Mouse (Mus musculus) lung, embryonic 15.5 days (tissue): ENCODE results near the gene Tmem151a. TPM values are rescaled to one million over a fixed set of nuclear protein-coding genes. Genes with fewer than 3 reads are reported as not detected.

Experiments
- ATAC-seq: fragments of 200-750 bp; cut with Nextera tagmentation; 2 replicates; pipeline ENCODE4 v1.8.0; 2017; ENCODE audit warnings: moderate number of reproducible peaks, borderline replicate concordance; ENCODE audit not compliant: low FRiP score, low TSS enrichment; ENCODE audit errors: extremely low read depth
- H3K27ac ChIP-seq: fragments of 300-500 bp; sonication (generic); 2 replicates; pipeline ENCODE4 v1.5.1; 2015; ENCODE audit warnings: moderate library complexity, mild to moderate bottlenecking, inconsistent platforms
- H3K27me3 ChIP-seq: fragments of 300-500 bp; sonication (generic); 2 replicates; pipeline ENCODE4 v1.6.1; 2015; ENCODE audit warnings: inconsistent platforms
- H3K36me3 ChIP-seq: fragments of 300-500 bp; sonication (generic); 2 replicates; pipeline ENCODE4 v1.6.1; 2015; ENCODE audit warnings: inconsistent platforms
- H3K4me1 ChIP-seq: fragments of 300-500 bp; sonication (generic); 2 replicates; pipeline ENCODE4 v1.6.1; 2015; ENCODE audit warnings: inconsistent platforms
- H3K4me2 ChIP-seq: fragments of 300-500 bp; sonication (generic); 2 replicates; pipeline ENCODE4 v1.6.1; 2015; ENCODE audit warnings: inconsistent platforms, mild to moderate bottlenecking, moderate library complexity
- H3K4me3 ChIP-seq: fragments of 300-500 bp; sonication (generic); 2 replicates; pipeline ENCODE4 v1.5.1; 2015; ENCODE audit warnings: mild to moderate bottlenecking, inconsistent platforms
- H3K9ac ChIP-seq: fragments of 300-500 bp; sonication (generic); 2 replicates; pipeline ENCODE4 v1.6.1; 2015; ENCODE audit warnings: inconsistent platforms
- H3K9me3 ChIP-seq: fragments of 300-500 bp; sonication (generic); 2 replicates; pipeline ENCODE4 v1.6.1; 2016; ENCODE audit warnings: inconsistent platforms
- WGBS: fragments of 180-500 bp; shearing (Covaris S2); methylation state at CpG from one replicate; pipeline ENCODE4 v1.1.7; 2015; 5-methylcytosine and 5-hydroxymethylcytosine counted together
- polyA plus RNA-seq: library from polyadenylated mRNA; unstranded; fragments of >200 nt; fragmentation: Nextera tagmentation; extraction: Ambion mirVana; gene quantifications from 2 replicates; pipeline ENCODE4 v1.2.1, GENCODE M21; 2015

Tmem151a gene
- polyA plus RNA-seq, 1 experiment from 2014 or later: 4.6 TPM

GRCm38 (mm10) chr19:5036577-5036976 lies 48.8 kb downstream of the Tmem151a start:
- no peak overlapping the region for H3K9ac ChIP-seq
- no peak overlapping the region for H3K4me3 ChIP-seq

GRCm38 (mm10) chr19:5032686-5033085 lies 52.6 kb downstream of the Tmem151a start:
- Histone ChIP-seq H3K4me2 (no peak overlapping the region), H3K27ac (no peak overlapping the region), H3K4me3 (no peak overlapping the region), H3K36me3 (0 out of 2 replicates have a peak, but pooled peaks cover 5% of the 10 kb centered on the region), H3K9ac (no peak overlapping the region), H3K27me3 (no peaks in the 10 kb centered on the region), H3K4me1 (peaks cover 5% of the 10 kb centered on the region), H3K9me3 (no peaks in the 10 kb centered on the region)
- no peak for ATAC-seq
- WGBS: 69% methylated on average over 3 of the region's 3 CpGs

More at GRCm38 (mm10) chr19:5036577-5036976, 48.8 kb downstream of the Tmem151a start:
- ATAC-seq: no peak
- H3K4me1 ChIP-seq: peaks cover 28% of the 10 kb centered on the region
- H3K27me3 ChIP-seq: no peaks in the 10 kb centered on the region
- no peak overlapping the region for H3K27ac ChIP-seq
- no peaks in the 10 kb centered on the region for H3K36me3 ChIP-seq
- no peaks in the 10 kb centered on the region for H3K9me3 ChIP-seq
- WGBS: 75% methylated on average over 4 of the region's 4 CpGs
- H3K4me2 ChIP-seq: no peak overlapping the region

- H3K9me3 ChIP-seq: no peaks in the 10 kb centered on the region
- H3K27ac ChIP-seq: no peak overlapping the region
- H3K4me1 ChIP-seq: peaks cover 4% of the 10 kb centered on the region
- 84% methylated on average over 8 of the region's 8 CpGs for WGBS
- no peak overlapping the region for H3K4me3 ChIP-seq
- 0 out of 2 replicates have a peak, but pooled peaks cover under 1% of the 10 kb centered on the region for H3K36me3 ChIP-seq
- H3K27me3 ChIP-seq: no peaks in the 10 kb centered on the region
- H3K9ac ChIP-seq: no peak overlapping the region
- ATAC-seq: no peak
- H3K4me2 ChIP-seq: no peak overlapping the region
Measured at GRCm38 (mm10) chr19:5026111-5026510, 59.2 kb downstream of the Tmem151a start.

GRCm38 (mm10) chr19:5023621-5024479 lies 61.5 kb downstream of the Tmem151a start, which contains the start of gene Slc29a2:
Gene Slc29a2 (plus strand): TSS chr19:5023860.
- ATAC-seq: peak; percentile 96
- H3K4me2 ChIP-seq: peak within 1 kb of the TSS; percentile 98
- H3K27ac ChIP-seq: peak within 1 kb of the TSS; percentile 88
- no peaks in the 10 kb centered on the region for H3K27me3 ChIP-seq
- peak within 1 kb of the TSS; percentile 82 for H3K9ac ChIP-seq
- H3K4me1 ChIP-seq: peaks cover 4% of the 10 kb centered on the region
- peak within 1 kb of the TSS; percentile 74 for H3K4me3 ChIP-seq
- H3K9me3 ChIP-seq: no peaks in the 10 kb centered on the region
- WGBS: under 1% methylated on average over 62 of the region's 62 CpGs
- H3K36me3 ChIP-seq: no peaks in the 10 kb centered on the region

GRCm38 (mm10) chr19:5021416-5021815 lies 63.9 kb downstream of the Tmem151a start:
- H3K9ac ChIP-seq: no peak overlapping the region
- no peak for ATAC-seq
- peaks cover 7% of the 10 kb centered on the region for H3K4me1 ChIP-seq
- H3K4me2 ChIP-seq: no peak overlapping the region
- H3K36me3 ChIP-seq: no peaks in the 10 kb centered on the region
- H3K9me3 ChIP-seq: no peaks in the 10 kb centered on the region
- no peak overlapping the region for H3K4me3 ChIP-seq
- no peaks in the 10 kb centered on the region for H3K27me3 ChIP-seq
- H3K27ac ChIP-seq: no peak overlapping the region
- WGBS: 71% methylated on average over 2 of the region's 2 CpGs

Other genes starting within 250 kb of the Tmem151a start
- gene Ccs, start 246.2 kb downstream of the Tmem151a start, polyA plus RNA-seq: 51.2 and 53.3 TPM in 2 replicates
- 0.20 and 0.33 TPM in 2 replicates for gene Ccdc87, start 246.2 kb downstream of the Tmem151a start, polyA plus RNA-seq
- gene Ctsf, start 230.4 kb downstream of the Tmem151a start, polyA plus RNA-seq: 21.8 and 25.3 TPM in 2 replicates
- 1.6 and 3.6 TPM in 2 replicates for gene Actn3, start 207.6 kb downstream of the Tmem151a start, polyA plus RNA-seq
- gene Zdhhc24, start 206.9 kb downstream of the Tmem151a start, polyA plus RNA-seq: 10.0 and 10.6 TPM in 2 replicates
- 5.7 and 6.3 TPM in 2 replicates for gene Bbs1, start 178.9 kb downstream of the Tmem151a start, polyA plus RNA-seq
- 94.4 and 104 TPM in 2 replicates for gene Dpp3, start 157.2 kb downstream of the Tmem151a start, polyA plus RNA-seq
- gene Peli3, start 142.4 kb downstream of the Tmem151a start, polyA plus RNA-seq: 1.5 and 2.0 TPM in 2 replicates
- 99.4 and 101 TPM in 2 replicates for gene Mrpl11, start 123.4 kb downstream of the Tmem151a start, polyA plus RNA-seq
- gene Npas4, start 95.2 kb downstream of the Tmem151a start, polyA plus RNA-seq: 0.06 and 0.13 TPM in 2 replicates
- 2.7 and 4.1 TPM in 2 replicates for gene Slc29a2, start 61.7 kb downstream of the Tmem151a start, polyA plus RNA-seq
- 53.0 and 53.8 TPM in 2 replicates for gene B4gat1, start 46.7 kb downstream of the Tmem151a start, polyA plus RNA-seq
- 2.2 and 2.4 TPM in 2 replicates for gene AC124502.3, start 46.6 kb downstream of the Tmem151a start, polyA plus RNA-seq
- 47.4 and 51.4 TPM in 2 replicates for gene Brms1, start 44.2 kb downstream of the Tmem151a start, polyA plus RNA-seq
- gene Rin1, start 35.0 kb downstream of the Tmem151a start, polyA plus RNA-seq: 2.7 and 2.9 TPM in 2 replicates
- 71.7 and 72.4 TPM in 2 replicates for gene Cd248, start 17.5 kb downstream of the Tmem151a start, polyA plus RNA-seq
- 94.5 and 96.8 TPM in 2 replicates for gene Yif1a, start 3.0 kb upstream of the Tmem151a start, polyA plus RNA-seq
- gene Cnih2, start 13.0 kb upstream of the Tmem151a start, polyA plus RNA-seq: 8.6 and 9.0 TPM in 2 replicates
- 288 and 294 TPM in 2 replicates for gene Rab1b, start 21.5 kb upstream of the Tmem151a start, polyA plus RNA-seq
- gene Klc2, start 33.0 kb upstream of the Tmem151a start, polyA plus RNA-seq: 16.2 and 19.4 TPM in 2 replicates
- gene Pacs1, start 187.6 kb upstream of the Tmem151a start, polyA plus RNA-seq: 20.6 and 21.4 TPM in 2 replicates
- gene Sf3b2, start 209.9 kb upstream of the Tmem151a start, polyA plus RNA-seq: 320 and 328 TPM in 2 replicates
- 1.7 and 2.4 TPM in 2 replicates for gene Gal3st3, start 212.8 kb upstream of the Tmem151a start, polyA plus RNA-seq